In the genomic region with DNA sequence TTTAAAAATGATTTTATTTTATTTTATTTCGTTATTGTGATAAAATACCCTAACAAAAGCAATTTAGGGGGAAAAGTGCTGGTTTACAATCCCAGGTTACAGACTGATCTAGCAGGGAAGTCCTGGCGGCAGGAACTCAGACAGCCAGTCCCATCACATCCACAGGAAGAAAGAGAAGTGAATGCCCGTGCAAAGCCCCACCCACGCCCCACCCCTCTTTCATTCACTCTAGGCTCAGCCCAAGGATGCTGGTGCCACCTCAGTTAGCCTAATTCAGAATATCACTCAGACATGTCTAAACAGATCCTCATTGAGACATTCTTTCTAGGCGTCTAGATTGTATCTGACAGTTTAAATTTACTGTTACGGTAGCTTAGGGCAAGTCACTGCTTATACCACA, we compare ENCODE assay signal across 28 mouse cellular contexts.
DNase-seq lines count a peak whose midpoint lies in the region; TF ChIP-seq lines count a peak whose summit lies in the region.
"Had no signal": no experiment of that assay in that cellular context is flagged by ENCODE, and none has a peak within 500 bp of the region (broad histone marks: within the 10 kb centered on the region; RNA-seq: fewer than 3 reads in every experiment).

No protein-coding gene starts in this region.

- DNase-seq in CH12.LX (ENCODE audit: extremely low read depth): peak; percentile 10
- peak; percentile 47 for DNase-seq in ES-E14 (ENCODE audit: low read depth, low spot score)
- peak; percentile 29 for DNase-seq in embryonic facial prominence, embryonic 10.5 days (ENCODE audit: low spot score)
- peak; percentile 45 for DNase-seq in fat pad, adult 2 months (ENCODE audit: extremely low read depth, low read depth, low spot score)
- DNase-seq in urinary bladder, postnatal 4 days (ENCODE audit: low spot score in 2 of 2): no peak
- no peak for DNase-seq in adrenal gland, adult 18-20 months (ENCODE audit: low spot score in 2 of 2)
- DNase-seq in kidney, adult 8-10 months: no peak
- no peak for DNase-seq in layer of hippocampus, postnatal 36 days
- DNase-seq: adrenal gland, adult 8-10 months; adrenal gland, postnatal 36 days; B cell, adult 2 months; cerebellum, adult 18-20 months; cerebellum, adult 9-10 months; cerebellum, postnatal 14 days; forebrain, postnatal 0 days; gastrocnemius, adult 2 months; gastrocnemius, postnatal 14 days; heart, adult 18-20 months; heart, postnatal 10 days; heart, postnatal 36 days; kidney, adult 18-20 months had no signal

- TF ChIP-seq CTCF in CH12.LX (conservative IDR thresholded peaks at IDR 0.05 in 1 of 2, IDR thresholded peaks at IDR 0.05 in 1 of 2; ENCODE audit: low read depth in 2 of 2, low read length in 2 of 2): no peak

- TF ChIP-seq EP300 in CH12.LX (IDR thresholded peaks at IDR 0.05; ENCODE audit: low read length): no peak

- no peak overlapping the region for H3K4me3 ChIP-seq in CH12.LX (replicated peaks in 1 of 3; ENCODE audit: low read depth in 2 of 3, low read length in 2 of 3, poor library complexity in 1 of 3)
- H3K4me3 ChIP-seq in ES-E14 (ENCODE audit: insufficient read depth in 1 of 2, low read depth in 1 of 2, low read length in 2 of 2, poor library complexity in 1 of 2, severe bottlenecking in 1 of 2): no peak overlapping the region
- no peak overlapping the region for H3K4me3 ChIP-seq in embryonic facial prominence, embryonic 10.5 days
- H3K4me3 ChIP-seq: embryonic facial prominence, embryonic 13.5 days; gastrocnemius, adult 2 months; heart, embryonic 12.5 days; heart, embryonic 15.5 days; hindbrain, embryonic 10.5 days; hindbrain, embryonic 13.5 days; intestine, embryonic 15.5 days had no signal

- H3K9ac ChIP-seq in CH12.LX (ENCODE audit: insufficient read depth, low read depth): no peak overlapping the region
- no peak overlapping the region for H3K9ac ChIP-seq in ES-E14 (ENCODE audit: insufficient read depth, low read depth, low read length, poor library complexity, severe bottlenecking)
- H3K9ac ChIP-seq: embryonic facial prominence, embryonic 13.5 days; forebrain, postnatal 0 days; heart, embryonic 12.5 days; heart, embryonic 15.5 days; hindbrain, embryonic 13.5 days; intestine, embryonic 15.5 days had no signal

- dilution Hi-C loops in CH12.LX (cut with MboI; ENCODE audit: extremely low pct_ligation_motif_present, extremely low pct_unique_long_range_greater_than_20kb, low sequenced_read_pairs): no loop called here

- TF ChIP-seq POLR2A in CH12.LX (IDR thresholded peaks at IDR 0.05; ENCODE audit: low read depth, low read length): no peak

- no peak overlapping the region for H3K27ac ChIP-seq in CH12.LX (ENCODE audit: insufficient read depth, low read depth)
- no peak overlapping the region for H3K27ac ChIP-seq in ES-E14 (ENCODE audit: insufficient read depth, low read depth, low read length, poor library complexity, severe bottlenecking)
- H3K27ac ChIP-seq in embryonic facial prominence, embryonic 10.5 days (replicated peaks): no peak overlapping the region
- H3K27ac ChIP-seq: embryonic facial prominence, embryonic 13.5 days; gastrocnemius, adult 2 months; heart, embryonic 15.5 days; hindbrain, embryonic 10.5 days; hindbrain, embryonic 13.5 days; intestine, embryonic 15.5 days had no signal

- H3K79me2 ChIP-seq in CH12.LX (replicated peaks; ENCODE audit: control insufficient read depth, extremely low read depth, insufficient read depth, poor library complexity, severe bottlenecking): no peaks in the 10 kb centered on the region

- no peak for TF ChIP-seq RAD21 in CH12.LX (IDR thresholded peaks at IDR 0.05; ENCODE audit: low read depth, low read length)

- H3K4me1 ChIP-seq in CH12.LX (ENCODE audit: control insufficient read depth in 1 of 2, insufficient read depth in 2 of 2) (peaks cover 0 to 17% of the 10 kb centered on the region in 2 experiments; a peak in 2 of 4 replicates), ES-E14 (ENCODE audit: control insufficient read depth in 2 of 2, insufficient read depth in 2 of 2, low read length in 2 of 2, poor library complexity in 1 of 2) (peaks cover 8 to 12% of the 10 kb centered on the region in 2 experiments; a peak in 3 of 4 replicates)
- H3K4me1 ChIP-seq in embryonic facial prominence, embryonic 10.5 days: no peaks in the 10 kb centered on the region
- H3K4me1 ChIP-seq: embryonic facial prominence, embryonic 13.5 days; heart, embryonic 15.5 days; hindbrain, embryonic 10.5 days; hindbrain, embryonic 13.5 days; intestine, embryonic 15.5 days had no signal

- no peak overlapping the region for H3K4me2 ChIP-seq in CH12.LX (ENCODE audit: insufficient read depth, low read depth, poor library complexity, severe bottlenecking)
- H3K4me2 ChIP-seq: embryonic facial prominence, embryonic 13.5 days; heart, embryonic 12.5 days; heart, embryonic 15.5 days; hindbrain, embryonic 13.5 days; intestine, embryonic 15.5 days had no signal

- H3K27me3 ChIP-seq in CH12.LX (replicated peaks): no peaks in the 10 kb centered on the region
- no peaks in the 10 kb centered on the region for H3K27me3 ChIP-seq in embryonic facial prominence, embryonic 10.5 days (replicated peaks; ENCODE audit: low read depth, poor library complexity, severe bottlenecking)
- H3K27me3 ChIP-seq: embryonic facial prominence, embryonic 13.5 days; heart, embryonic 12.5 days; heart, embryonic 15.5 days; hindbrain, embryonic 13.5 days; intestine, embryonic 15.5 days had no signal

- in situ Hi-C loops in CH12.LX (cut with MboI; ENCODE audit: low pct_ligation_motif_present, low pct_unique_long_range_greater_than_20kb, low sequenced_read_pairs): loop anchor here (25.0 kb wide), 1 partner anchor 1187 kb away; a partner anchor contains a TSS
- in situ Hi-C loops in ES-E14 (cut with MboI; ENCODE audit: low sequenced_read_pairs in 2 of 2, unreplicated experiment in 2 of 2): no loop called here

- H3K36me3 ChIP-seq in CH12.LX (replicated peaks in 1 of 2; ENCODE audit: control insufficient read depth in 1 of 2, insufficient read depth in 1 of 2, low read length in 1 of 2) (peaks cover 6 to 32% of the 10 kb centered on the region in 2 experiments), ES-E14 (ENCODE audit: control insufficient read depth, insufficient read depth, low read length, poor library complexity, severe bottlenecking) (no peaks in the 10 kb centered on the region; the same call in 1 of the 2 replicates)
- peaks cover 28% of the 10 kb centered on the region for H3K36me3 ChIP-seq in embryonic facial prominence, embryonic 10.5 days (replicated peaks)
- H3K36me3 ChIP-seq: intestine, embryonic 15.5 days had no signal

- 72% methylated on average over 6 of the region's 6 CpGs for WGBS in embryonic facial prominence, embryonic 10.5 days

- H3K9me3 ChIP-seq in CH12.LX (replicated peaks; ENCODE audit: low read length) (no peaks in the 10 kb centered on the region), ES-E14 (ENCODE audit: control insufficient read depth, insufficient read depth, low read depth, low read length) (no peaks in the 10 kb centered on the region)
- no peaks in the 10 kb centered on the region for H3K9me3 ChIP-seq in embryonic facial prominence, embryonic 10.5 days
- H3K9me3 ChIP-seq: embryonic facial prominence, embryonic 13.5 days; G1E; heart, embryonic 12.5 days; heart, embryonic 15.5 days; hindbrain, embryonic 10.5 days; hindbrain, embryonic 13.5 days; intestine, embryonic 15.5 days had no signal

TF ChIP-seq in CH12.LX, 34 proteins besides CTCF, POLR2A, EP300 and RAD21:
- TF ChIP-seq MAX (IDR thresholded peaks at IDR 0.05; ENCODE audit: low read length) (no peak), USF1 (IDR thresholded peaks at IDR 0.05; ENCODE audit: low read depth, low read length) (no peak), UBTF (IDR thresholded peaks at IDR 0.05; ENCODE audit: low read depth, low read length) (no peak), TBP (conservative IDR thresholded peaks at IDR 0.05; ENCODE audit: low read depth, low read length) (no peak), ZC3H11A (IDR thresholded peaks at IDR 0.05; ENCODE audit: low read depth, low read length) (no peak), BHLHE40 (IDR thresholded peaks at IDR 0.05; ENCODE audit: low read depth, low read length) (no peak), ETS1 (conservative IDR thresholded peaks at IDR 0.05; ENCODE audit: low read depth, low read length) (no peak), TCF12 (IDR thresholded peaks at IDR 0.05; ENCODE audit: low read depth, low read length) (no peak), RCOR1 (conservative IDR thresholded peaks at IDR 0.05; ENCODE audit: low read depth, low read length) (no peak), E2F4 (IDR thresholded peaks at IDR 0.05; ENCODE audit: insufficient replicate concordance, low read depth, low read length) (no peak), IRF4 (IDR thresholded peaks at IDR 0.05; ENCODE audit: low read depth, low read length) (no peak)

TF ChIP-seq in ES-E14, 5 proteins besides CTCF, POLR2A, EP300 and RAD21:
- no peak for TF ChIP-seq MAFK (IDR thresholded peaks at IDR 0.05; ENCODE audit: insufficient read depth, low read depth, low read length)
- 0 out of 2 replicates have a peak, but pooled peaks have one; percentile 26 for TF ChIP-seq CHD2 (IDR thresholded peaks at IDR 0.05; ENCODE audit: low read depth, low read length)
- no peak for TF ChIP-seq ZNF384 (IDR thresholded peaks at IDR 0.05; ENCODE audit: low read depth, low read length)

Comparison
In these comparisons a context has a peak if more than half of its experiments do, and no peak if none do; other contexts are left out.
1. DNase-seq: peak in CH12.LX (single experiment), ES-E14 (single experiment), embryonic facial prominence, embryonic 10.5 days (single experiment) and fat pad, adult 2 months (single experiment); none in urinary bladder, postnatal 4 days (0 of 2), adrenal gland, adult 18-20 months (0 of 2), kidney, adult 8-10 months (0 of 2) and layer of hippocampus, postnatal 36 days (0 of 2).